Mouse (Mus musculus) liver, adult 2 months (tissue): ENCODE results near the gene Zg16.

ENCODE experiments used
- CTCF ChIP-seq: fragments of 200-500 bp; IDR thresholded peaks from 2 replicates; pipeline ENCODE4 v1.5.1; 2011; ENCODE audit warnings: low read depth, low read length, control low read depth
- POLR2A ChIP-seq: fragments of 200-500 bp; IDR thresholded peaks from 2 replicates; pipeline ENCODE4 v1.6.1; 2011; ENCODE audit warnings: low read length, control low read depth; ENCODE audit not compliant: insufficient read depth; ENCODE audit errors: extremely low read depth

GRCm38 (mm10) chr7:127016081-127016480 is 71.0 kb downstream of the Zg16 start:
- no peak for TF ChIP-seq POLR2A
- no peak for TF ChIP-seq CTCF
